Mouse (Mus musculus): ENCODE measurements around the gene Csrp1. TPM values are rescaled to one million over a fixed set of nuclear protein-coding genes. Genes with fewer than 3 reads are reported as not detected.
A peak's percentile ranks its signal among the peaks of the same experiment; 100 is the strongest.

Csrp1 gene
- polyA plus RNA-seq, 1 experiment from 2014 or later: 17.7 TPM

GRCm38 (mm10) chr1:135744987-135745386 lies 25.1 kb downstream of the Csrp1 start:
- ATAC-seq (replicated peaks): no peak

GRCm38 (mm10) chr1:135746248-135746647 lies 26.4 kb downstream of the Csrp1 start:
- Histone ChIP-seq H3K9me3 (no peaks in the 10 kb centered on the region), H3K9ac (replicated peaks) (no peak overlapping the region), H3K27ac (replicated peaks) (no peak overlapping the region), H3K36me3 (no peaks in the 10 kb centered on the region), H3K4me2 (replicated peaks) (no peak overlapping the region), H3K4me3 (no peak overlapping the region), H3K27me3 (no peaks in the 10 kb centered on the region), H3K4me1 (peaks cover 1% of the 10 kb centered on the region)
- no peak for ATAC-seq (replicated peaks)
- WGBS: 92% methylated on average over 4 of the region's 4 CpGs

More at GRCm38 (mm10) chr1:135744987-135745386, 25.1 kb downstream of the Csrp1 start:
- H3K4me2 ChIP-seq (replicated peaks): no peak overlapping the region
- no peaks in the 10 kb centered on the region for H3K27me3 ChIP-seq
- no peak overlapping the region for H3K9ac ChIP-seq (replicated peaks)
- H3K36me3 ChIP-seq: no peaks in the 10 kb centered on the region
- WGBS: 87% methylated on average over 7 of the region's 7 CpGs
- peaks cover 7% of the 10 kb centered on the region for H3K4me1 ChIP-seq
- no peak overlapping the region for H3K27ac ChIP-seq (replicated peaks)
- no peaks in the 10 kb centered on the region for H3K9me3 ChIP-seq
- no peak overlapping the region for H3K4me3 ChIP-seq

- 12% methylated on average over 10 of the region's 10 CpGs for WGBS
- H3K4me1 ChIP-seq: no peaks in the 10 kb centered on the region
- H3K4me3 ChIP-seq: no peak overlapping the region
- no peak overlapping the region for H3K27ac ChIP-seq (replicated peaks)
- H3K4me2 ChIP-seq (replicated peaks): no peak overlapping the region
- H3K9me3 ChIP-seq: no peaks in the 10 kb centered on the region
- ATAC-seq (replicated peaks): peak; percentile 99
- H3K9ac ChIP-seq (replicated peaks): no peak overlapping the region
- H3K36me3 ChIP-seq: no peaks in the 10 kb centered on the region
- H3K27me3 ChIP-seq: no peaks in the 10 kb centered on the region
Measured at GRCm38 (mm10) chr1:135752737-135753348, 33.0 kb downstream of the Csrp1 start.

GRCm38 (mm10) chr1:135755287-135755686 lies 35.4 kb downstream of the Csrp1 start:
- no peak overlapping the region for H3K27ac ChIP-seq (replicated peaks)
- 70% methylated on average over 9 of the region's 9 CpGs for WGBS

GRCm38 (mm10) chr1:135755913-135756312 lies 36.1 kb downstream of the Csrp1 start:
- H3K27me3 ChIP-seq: no peaks in the 10 kb centered on the region
- 88% methylated on average over 3 of the region's 3 CpGs for WGBS
- no peak overlapping the region for H3K4me2 ChIP-seq (replicated peaks)
- no peak overlapping the region for H3K9ac ChIP-seq (replicated peaks)
- H3K4me3 ChIP-seq: no peak overlapping the region
- ATAC-seq (replicated peaks): no peak
- H3K9me3 ChIP-seq: no peaks in the 10 kb centered on the region
- no peaks in the 10 kb centered on the region for H3K4me1 ChIP-seq
- no peaks in the 10 kb centered on the region for H3K36me3 ChIP-seq
- H3K27ac ChIP-seq (replicated peaks): no peak overlapping the region

More at GRCm38 (mm10) chr1:135755287-135755686, 35.4 kb downstream of the Csrp1 start:
- Histone ChIP-seq H3K9me3 (no peaks in the 10 kb centered on the region), H3K9ac (replicated peaks) (no peak overlapping the region), H3K4me2 (replicated peaks) (no peak overlapping the region), H3K4me3 (no peak overlapping the region), H3K36me3 (no peaks in the 10 kb centered on the region), H3K4me1 (no peaks in the 10 kb centered on the region), H3K27me3 (no peaks in the 10 kb centered on the region)
- no peak for ATAC-seq (replicated peaks)

GRCm38 (mm10) chr1:135757287-135757686 lies 37.4 kb downstream of the Csrp1 start:
- no peaks in the 10 kb centered on the region for H3K36me3 ChIP-seq
- 80% methylated on average over 8 of the region's 8 CpGs for WGBS
- no peak overlapping the region for H3K4me3 ChIP-seq
- H3K4me1 ChIP-seq: no peaks in the 10 kb centered on the region
- H3K9me3 ChIP-seq: no peaks in the 10 kb centered on the region
- ATAC-seq (replicated peaks): no peak
- no peak overlapping the region for H3K4me2 ChIP-seq (replicated peaks)
- H3K27ac ChIP-seq (replicated peaks): no peak overlapping the region
- H3K27me3 ChIP-seq: no peaks in the 10 kb centered on the region
- no peak overlapping the region for H3K9ac ChIP-seq (replicated peaks)

- Histone ChIP-seq H3K4me1 (no peaks in the 10 kb centered on the region), H3K9ac (replicated peaks) (no peak overlapping the region), H3K27ac (replicated peaks) (no peak overlapping the region), H3K4me2 (replicated peaks) (no peak overlapping the region), H3K4me3 (no peak overlapping the region), H3K9me3 (no peaks in the 10 kb centered on the region), H3K36me3 (no peaks in the 10 kb centered on the region), H3K27me3 (0 out of 2 replicates have a peak, but pooled peaks cover 2% of the 10 kb centered on the region)
- WGBS: 29% methylated on average over 4 of the region's 4 CpGs
- ATAC-seq (replicated peaks): no peak
Measured at GRCm38 (mm10) chr1:135759685-135760084, 39.8 kb downstream of the Csrp1 start.

- Histone ChIP-seq H3K9ac (replicated peaks) (no peak overlapping the region), H3K4me2 (replicated peaks) (no peak overlapping the region), H3K9me3 (no peaks in the 10 kb centered on the region), H3K27ac (replicated peaks) (no peak overlapping the region), H3K4me1 (no peaks in the 10 kb centered on the region), H3K27me3 (0 out of 2 replicates have a peak, but pooled peaks cover 2% of the 10 kb centered on the region), H3K4me3 (no peak overlapping the region), H3K36me3 (no peaks in the 10 kb centered on the region)
- 73% methylated on average over 8 of the region's 8 CpGs for WGBS
- no peak for ATAC-seq (replicated peaks)
Measured at GRCm38 (mm10) chr1:135760216-135760615, 40.4 kb downstream of the Csrp1 start.

- H3K27ac ChIP-seq (replicated peaks): no peak overlapping the region
- no peak for ATAC-seq (replicated peaks)
- H3K9ac ChIP-seq (replicated peaks): no peak overlapping the region
- 89% methylated on average over 5 of the region's 5 CpGs for WGBS
- peaks cover 13% of the 10 kb centered on the region for H3K4me1 ChIP-seq
- no peak overlapping the region for H3K4me3 ChIP-seq
- H3K4me2 ChIP-seq (replicated peaks): no peak overlapping the region
- 0 out of 2 replicates have a peak, but pooled peaks cover 2% of the 10 kb centered on the region for H3K27me3 ChIP-seq
- H3K36me3 ChIP-seq: no peaks in the 10 kb centered on the region
- H3K9me3 ChIP-seq: no peaks in the 10 kb centered on the region
Measured at GRCm38 (mm10) chr1:135761728-135762127, 41.9 kb downstream of the Csrp1 start.

- Histone ChIP-seq H3K27me3 (0 out of 2 replicates have a peak, but pooled peaks cover 2% of the 10 kb centered on the region), H3K9ac (replicated peaks) (no peak overlapping the region), H3K9me3 (no peaks in the 10 kb centered on the region), H3K4me2 (replicated peaks) (no peak overlapping the region), H3K4me1 (peaks cover 18% of the 10 kb centered on the region), H3K36me3 (no peaks in the 10 kb centered on the region), H3K27ac (replicated peaks) (no peak overlapping the region), H3K4me3 (no peak overlapping the region)
- no peak for ATAC-seq (replicated peaks)
- WGBS: 84% methylated on average over 9 of the region's 9 CpGs
Measured at GRCm38 (mm10) chr1:135763503-135764205, 43.8 kb downstream of the Csrp1 start.

- Histone ChIP-seq H3K4me2 (replicated peaks) (no peak overlapping the region), H3K27me3 (0 out of 2 replicates have a peak, but pooled peaks cover 2% of the 10 kb centered on the region), H3K4me3 (no peak overlapping the region), H3K9me3 (no peaks in the 10 kb centered on the region), H3K9ac (replicated peaks) (no peak overlapping the region), H3K27ac (replicated peaks) (no peak overlapping the region), H3K4me1 (peaks cover 18% of the 10 kb centered on the region), H3K36me3 (no peaks in the 10 kb centered on the region)
- ATAC-seq (replicated peaks): no peak
- WGBS: 70% methylated on average over 2 of the region's 2 CpGs
Measured at GRCm38 (mm10) chr1:135764206-135764528, 44.3 kb downstream of the Csrp1 start.

GRCm38 (mm10) chr1:135765645-135766591 lies 46.1 kb downstream of the Csrp1 start, which contains the start of gene Phlda3:
Phlda3 (plus strand) TSS chr1:135766119.
- Histone ChIP-seq H3K27ac (replicated peaks) (peak within 1 kb of the TSS; percentile 76), H3K9me3 (no peaks in the 10 kb centered on the region), H3K36me3 (no peaks in the 10 kb centered on the region), H3K4me2 (replicated peaks) (peak within 1 kb of the TSS; percentile 99), H3K9ac (replicated peaks) (peak within 1 kb of the TSS; percentile 70), H3K4me3 (peak within 1 kb of the TSS; percentile 71), H3K4me1 (peaks cover 20% of the 10 kb centered on the region), H3K27me3 (0 out of 2 replicates have a peak, but pooled peaks cover 2% of the 10 kb centered on the region)
- WGBS: under 1% methylated on average over 89 of the region's 90 CpGs
- ATAC-seq (replicated peaks): peak; percentile 86
